Comparison of ENCODE assay signal across 25 mouse cellular contexts in the genomic region with DNA sequence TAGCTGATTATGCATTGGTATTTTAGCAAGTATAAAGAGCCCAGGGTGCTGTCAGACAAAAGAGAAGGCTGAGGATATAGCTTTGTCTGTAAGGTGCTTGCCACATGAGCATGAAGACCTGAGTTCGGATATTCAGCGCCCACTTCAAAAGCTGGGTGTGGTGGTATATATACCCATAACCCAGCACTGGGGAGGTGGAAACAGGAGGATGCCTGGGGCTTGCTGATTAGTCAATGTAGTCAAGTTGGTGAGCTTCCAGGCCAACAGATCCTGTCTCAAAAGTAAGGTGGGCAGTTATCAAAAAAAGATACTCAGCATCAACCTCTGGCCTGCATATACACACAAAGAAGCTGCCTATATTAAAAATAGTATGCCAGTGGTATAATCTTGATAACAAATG. TPM values are rescaled to one million over a fixed set of nuclear protein-coding genes. Genes with fewer than 3 reads are reported as not detected.
DNase-seq lines count a peak whose midpoint lies in the region; ATAC-seq and TF ChIP-seq lines count a peak whose summit lies in the region.
"Had no signal": no experiment of that assay in that cellular context is flagged by ENCODE, and none has a peak within 500 bp of the region (broad histone marks: within the 10 kb centered on the region; RNA-seq: fewer than 3 reads in every experiment).

No protein-coding gene starts in this region.

- H3K4me3 ChIP-seq in megakaryocyte, embryonic 14.5 days (replicated peaks) = peak overlapping the region; percentile 76
- H3K4me3 ChIP-seq in liver, embryonic 13.5 days (replicated peaks) = peak overlapping the region; percentile 67
- H3K4me3 ChIP-seq in left cerebral cortex, adult 2 months = no peak overlapping the region
- H3K4me3 ChIP-seq: embryonic facial prominence, embryonic 13.5 days; forebrain, embryonic 10.5 days; heart, embryonic 15.5 days; hindbrain, embryonic 10.5 days; midbrain, embryonic 15.5 days had no signal

- H3K9me3 ChIP-seq in megakaryocyte, embryonic 14.5 days = peaks cover 11% of the 10 kb centered on the region
- no peaks in the 10 kb centered on the region for H3K9me3 ChIP-seq in liver, embryonic 13.5 days (replicated peaks)
- H3K9me3 ChIP-seq: embryonic facial prominence, embryonic 13.5 days; forebrain, embryonic 10.5 days; heart, embryonic 15.5 days; hindbrain, embryonic 10.5 days; midbrain, embryonic 15.5 days had no signal

- H3K36me3 ChIP-seq in megakaryocyte, embryonic 14.5 days (replicated peaks; ENCODE audit: low read length) = peaks cover 17% of the 10 kb centered on the region
- peaks cover 14% of the 10 kb centered on the region for H3K36me3 ChIP-seq in liver, embryonic 13.5 days
- H3K36me3 ChIP-seq: midbrain, embryonic 15.5 days had no signal

- H3K27me3 ChIP-seq in megakaryocyte, embryonic 14.5 days (replicated peaks) = peaks cover 11% of the 10 kb centered on the region
- H3K27me3 ChIP-seq in liver, embryonic 13.5 days = no peaks in the 10 kb centered on the region

- TF ChIP-seq CTCF in left cerebral cortex, adult 2 months (IDR thresholded peaks at IDR 0.05) = no peak

- no peak for ATAC-seq in megakaryocyte, adult 5-6 weeks (ENCODE audit: poor library complexity, severe bottlenecking)
- peak; percentile 45 for ATAC-seq in liver, embryonic 13.5 days (ENCODE audit: low read depth)
- ATAC-seq: activated CD4-positive, CD25-positive, alpha-beta regulatory T cell, adult 4 months; hindbrain, postnatal 0 days; midbrain, embryonic 15.5 days; Patski had no signal

- H3K4me1 ChIP-seq in megakaryocyte, embryonic 14.5 days = peaks cover 23% of the 10 kb centered on the region
- peaks cover 27% of the 10 kb centered on the region for H3K4me1 ChIP-seq in liver, embryonic 13.5 days (replicated peaks)

- peak; percentile 46 for DNase-seq in c-Kit-positive CD71-positive TER-119-positive erythroid progenitor cells, embryonic 14.5 days (ENCODE audit: low spot score)
- peak; percentile 38 for DNase-seq in liver, embryonic 13.5 days
- peak; percentile 49 for DNase-seq in naive thymus-derived CD4-positive, alpha-beta T cell, adult 2 months (ENCODE audit: low read depth)
- no peak for DNase-seq in left cerebral cortex, adult 2 months (ENCODE audit: extremely low spot score in 1 of 2, low spot score in 2 of 2)
- no peak for DNase-seq in right cerebral cortex, postnatal 10 days (ENCODE audit: low spot score in 2 of 2)
- DNase-seq in heart, adult 11 months = no peak
- DNase-seq: adrenal gland, postnatal 10 days; cerebellum, adult 11 months; cerebellum, postnatal 14 days; kidney, adult 11 months; retina, postnatal 1 day; right cerebral cortex, postnatal 4 days; thymus, postnatal 36 days had no signal

- 45% methylated on average over 2 of the region's 2 CpGs for WGBS in liver, embryonic 13.5 days (ENCODE audit: insufficient replicate concordance)

- peak overlapping the region; percentile 50; the same call in 1 of the 2 replicates for H3K9ac ChIP-seq in liver, embryonic 13.5 days
- H3K9ac ChIP-seq: embryonic facial prominence, embryonic 13.5 days; heart, embryonic 15.5 days; midbrain, embryonic 15.5 days had no signal

- H3K27ac ChIP-seq in liver, embryonic 13.5 days = peak overlapping the region; percentile 53
- H3K27ac ChIP-seq in left cerebral cortex, adult 2 months = no peak overlapping the region
- H3K27ac ChIP-seq: embryonic facial prominence, embryonic 13.5 days; forebrain, embryonic 10.5 days; heart, embryonic 15.5 days; hindbrain, embryonic 10.5 days; hindbrain, postnatal 0 days; macrophage; midbrain, embryonic 15.5 days had no signal

- intact Hi-C loops in left cerebral cortex, adult 2 months (cut with DNase I) = loop anchor here (5.0 kb wide), 2 partner anchors 72 to 217 kb away; a partner anchor contains a TSS

- H3K4me2 ChIP-seq in liver, embryonic 13.5 days = peak overlapping the region; percentile 56
- H3K4me2 ChIP-seq: embryonic facial prominence, embryonic 13.5 days; heart, embryonic 15.5 days; midbrain, embryonic 15.5 days had no signal

RNA-seq across cellular contexts. Expression of a gene that starts 3.1 kb away (rescaled TPM):
- polyA plus RNA-seq in megakaryocyte, embryonic 14.5 days (2012; ENCODE audit: insufficient read depth, low replicate concordance) = 0.35 and 5.6 TPM in 2 replicates
- 82.3 and 93.0 TPM in 2 replicates for total RNA-seq in megakaryocyte, adult 5-6 weeks (2015)
- total RNA-seq in megakaryocyte, adult 5-6 weeks (2017) = 237 and 247 TPM in 2 replicates
- polyA plus RNA-seq in liver, embryonic 13.5 days (2015; fragmentation: Nextera tagmentation; extraction: Ambion mirVana) = 62.1 and 74.8 TPM in 2 replicates
- 10 to 100 TPM; 51.9 to 54.4 TPM for total RNA-seq in left cerebral cortex, adult 2 months (2021)

RNA-seq across cellular contexts. Expression of a gene that starts 3.2 kb away (rescaled TPM):
- polyA plus RNA-seq in megakaryocyte, embryonic 14.5 days (2012; ENCODE audit: insufficient read depth, low replicate concordance) = 1.1 and 1.6 TPM in 2 replicates
- 0.21 and 3.3 TPM in 2 replicates for total RNA-seq in megakaryocyte, adult 5-6 weeks (2015)
- 1.7 and 2.3 TPM in 2 replicates for total RNA-seq in megakaryocyte, adult 5-6 weeks (2017)
- 2.3 and 3.2 TPM in 2 replicates for polyA plus RNA-seq in liver, embryonic 13.5 days (2015; fragmentation: Nextera tagmentation; extraction: Ambion mirVana)
- 1 to 10 TPM in 1 of 2 experiments, not detected in 1; 1.3 TPM for total RNA-seq in left cerebral cortex, adult 2 months (2021)
- total RNA-seq: left cerebral cortex, postnatal 10 days had no signal

RNA-seq across cellular contexts. Expression of a gene that starts 17.6 kb away (rescaled TPM):
- polyA plus RNA-seq in megakaryocyte, embryonic 14.5 days (2012; ENCODE audit: insufficient read depth, low replicate concordance) = 49.6 TPM in 1 of 2 replicates, not detected in the other
- 106 and 108 TPM in 2 replicates for total RNA-seq in megakaryocyte, adult 5-6 weeks (2015)
- 71.6 and 78.5 TPM in 2 replicates for total RNA-seq in megakaryocyte, adult 5-6 weeks (2017)
- 99.5 and 102 TPM in 2 replicates for polyA plus RNA-seq in liver, embryonic 13.5 days (2015; fragmentation: Nextera tagmentation; extraction: Ambion mirVana)
- total RNA-seq in left cerebral cortex, adult 2 months (2021) = 10 to 100 TPM; 35.3 to 46.5 TPM

Comparison
In these comparisons a context has a peak if more than half of its experiments do, and no peak if none do; other contexts are left out.
1. DNase-seq: peak in c-Kit-positive CD71-positive TER-119-positive erythroid progenitor cells, embryonic 14.5 days (single experiment), liver, embryonic 13.5 days (single experiment) and naive thymus-derived CD4-positive, alpha-beta T cell, adult 2 months (single experiment); none in left cerebral cortex, adult 2 months (0 of 2), right cerebral cortex, postnatal 10 days (0 of 2) and heart, adult 11 months (single experiment).